Mouse (Mus musculus): ENCODE results near the gene Cyp4f13. TPM values are rescaled to one million over a fixed set of nuclear protein-coding genes. Genes with fewer than 3 reads are reported as not detected.

Gene Cyp4f13
- polyA plus RNA-seq, 1 experiment from 2014 or later = 13.3 TPM

DNA sequence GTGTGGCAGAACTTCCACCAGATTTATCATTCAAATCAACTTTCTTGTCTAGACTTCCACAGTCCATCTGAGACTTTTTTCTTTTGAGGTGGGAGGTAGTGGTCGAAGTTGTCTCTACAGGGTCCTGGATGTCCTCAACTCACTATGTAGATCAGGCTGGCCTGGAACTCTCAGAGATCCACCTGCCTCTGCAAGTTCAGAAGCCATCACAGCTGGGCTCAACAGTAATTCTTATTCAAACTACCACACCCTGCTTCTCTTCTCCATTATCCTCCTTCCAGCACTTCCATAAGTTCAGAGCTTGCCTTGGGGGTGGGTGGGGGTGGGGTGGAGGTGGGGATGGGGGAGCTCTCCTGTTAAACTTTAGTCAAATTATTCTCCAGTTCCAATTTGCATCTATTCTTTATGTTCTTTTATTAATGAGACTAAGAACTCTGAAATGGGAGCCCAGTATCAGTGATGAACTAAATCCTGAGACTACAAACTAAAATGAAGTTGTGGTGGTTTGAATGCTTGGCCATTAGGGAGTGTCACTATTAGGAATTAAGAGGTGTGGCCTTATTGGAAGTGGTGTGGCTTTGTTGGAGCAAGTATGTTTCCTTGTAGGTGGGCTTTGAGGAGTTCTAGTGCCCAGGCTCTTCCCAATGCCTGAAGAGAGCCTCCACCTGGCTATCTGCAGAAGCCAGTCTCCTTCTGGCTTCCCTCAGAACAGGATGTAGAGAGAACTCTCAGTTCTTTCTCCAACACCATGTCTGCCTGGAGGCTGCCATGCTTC lies 45.3 kb downstream of the Cyp4f13 start:
- Histone ChIP-seq H3K27me3 (peaks cover 4% of the 10 kb centered on the region; the same call in 1 of the 2 replicates), H3K36me3 (no peaks in the 10 kb centered on the region), H3K4me2 (no peak overlapping the region), H3K4me1 (no peaks in the 10 kb centered on the region), H3K9me3 (replicated peaks) (no peaks in the 10 kb centered on the region), H3K9ac (no peak overlapping the region), H3K27ac (no peak overlapping the region), H3K4me3 (replicated peaks) (no peak overlapping the region)
- 86% methylated on average over 1 of the region's 1 CpGs for WGBS
- no peak for ATAC-seq (replicated peaks; ENCODE audit: low FRiP score)

DNA sequence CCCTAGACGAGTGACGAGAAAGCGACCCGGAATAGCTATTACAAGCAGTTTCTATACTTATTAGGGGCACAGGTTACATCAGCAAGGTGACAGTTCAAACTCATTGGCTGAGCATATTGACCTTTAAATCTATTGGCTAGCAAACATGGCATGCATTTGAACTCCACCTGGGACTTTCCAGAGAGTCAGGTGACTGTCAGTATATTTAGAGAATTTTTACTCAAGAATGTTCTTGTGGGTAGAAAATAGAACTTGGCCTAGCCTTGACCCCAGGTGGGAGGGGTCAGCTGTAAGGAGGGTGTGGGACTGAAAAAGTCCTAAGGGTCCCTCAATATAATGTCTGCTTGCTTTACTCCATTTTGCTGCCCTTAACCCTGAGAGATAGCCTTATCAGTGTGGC lies 51.8 kb downstream of the Cyp4f13 start:
- Histone ChIP-seq H3K4me3 (replicated peaks) (no peak overlapping the region), H3K9me3 (replicated peaks) (no peaks in the 10 kb centered on the region), H3K4me1 (peaks cover 10% of the 10 kb centered on the region), H3K9ac (no peak overlapping the region), H3K27ac (no peak overlapping the region), H3K36me3 (no peaks in the 10 kb centered on the region), H3K27me3 (no peaks in the 10 kb centered on the region), H3K4me2 (no peak overlapping the region)
- no peak for ATAC-seq (replicated peaks; ENCODE audit: low FRiP score)
- WGBS = 80% methylated on average over 4 of the region's 4 CpGs

GRCm38 (mm10) chr17:32893901-32894300 lies 53.3 kb downstream of the Cyp4f13 start:
- H3K27me3 ChIP-seq = no peaks in the 10 kb centered on the region
- no peak for ATAC-seq (replicated peaks; ENCODE audit: low FRiP score)
- WGBS = 84% methylated on average over 3 of the region's 3 CpGs

GRCm38 (mm10) chr17:32891239-32892180 lies 55.7 kb downstream of the Cyp4f13 start, which contains the start of gene Zfp870:
Zfp870 (minus strand) TSS chr17:32891642.
- H3K4me1 ChIP-seq = peaks cover 19% of the 10 kb centered on the region
- peak within 1 kb of the TSS; percentile 76 for H3K4me2 ChIP-seq
- ATAC-seq (replicated peaks; ENCODE audit: low FRiP score) = peak; percentile 98
- H3K9ac ChIP-seq = peak within 1 kb of the TSS; percentile 72
- peaks cover 13% of the 10 kb centered on the region for H3K36me3 ChIP-seq
- peak within 1 kb of the TSS; percentile 78 for H3K4me3 ChIP-seq (replicated peaks)
- H3K27ac ChIP-seq = peak within 1 kb of the TSS; percentile 89
- WGBS = 12% methylated on average over 33 of the region's 33 CpGs
- no peaks in the 10 kb centered on the region for H3K9me3 ChIP-seq (replicated peaks)
- H3K27me3 ChIP-seq = no peaks in the 10 kb centered on the region

More at GRCm38 (mm10) chr17:32893901-32894300, 53.3 kb downstream of the Cyp4f13 start:
- no peak overlapping the region for H3K27ac ChIP-seq
- H3K4me3 ChIP-seq (replicated peaks) = no peak overlapping the region
- H3K9ac ChIP-seq = no peak overlapping the region
- H3K36me3 ChIP-seq = no peaks in the 10 kb centered on the region
- no peaks in the 10 kb centered on the region for H3K9me3 ChIP-seq (replicated peaks)
- no peak overlapping the region for H3K4me2 ChIP-seq
- peaks cover 19% of the 10 kb centered on the region for H3K4me1 ChIP-seq

DNA sequence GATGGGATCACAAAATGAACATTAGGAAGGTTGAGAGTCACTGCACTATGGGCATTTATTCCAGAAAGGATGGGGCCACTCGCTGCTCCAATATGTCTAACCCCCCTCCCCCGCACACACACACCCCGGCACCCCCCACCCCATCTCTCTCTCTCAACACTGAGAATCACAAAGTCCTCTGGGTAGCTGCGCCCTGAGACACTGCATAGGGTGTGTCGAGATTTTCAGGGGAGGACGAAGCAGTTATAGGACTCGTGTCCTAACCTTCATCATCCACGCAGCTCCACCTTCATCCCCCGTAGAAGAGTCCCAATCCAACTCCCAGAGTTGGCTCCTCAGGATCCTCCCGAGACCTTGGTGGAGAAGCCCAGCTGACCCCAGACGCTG lies 56.4 kb downstream of the Cyp4f13 start:
- 1% methylated on average over 11 of the region's 11 CpGs for WGBS
- Histone ChIP-seq H3K27me3 (no peaks in the 10 kb centered on the region), H3K4me3 (replicated peaks) (peak overlapping the region; percentile 78), H3K36me3 (peaks cover 13% of the 10 kb centered on the region), H3K27ac (peak overlapping the region; percentile 89), H3K9me3 (replicated peaks) (no peaks in the 10 kb centered on the region), H3K4me2 (peak overlapping the region; percentile 76), H3K9ac (peak overlapping the region; percentile 72), H3K4me1 (peaks cover 19% of the 10 kb centered on the region)
- ATAC-seq (replicated peaks; ENCODE audit: low FRiP score) = peak; percentile 50

DNA sequence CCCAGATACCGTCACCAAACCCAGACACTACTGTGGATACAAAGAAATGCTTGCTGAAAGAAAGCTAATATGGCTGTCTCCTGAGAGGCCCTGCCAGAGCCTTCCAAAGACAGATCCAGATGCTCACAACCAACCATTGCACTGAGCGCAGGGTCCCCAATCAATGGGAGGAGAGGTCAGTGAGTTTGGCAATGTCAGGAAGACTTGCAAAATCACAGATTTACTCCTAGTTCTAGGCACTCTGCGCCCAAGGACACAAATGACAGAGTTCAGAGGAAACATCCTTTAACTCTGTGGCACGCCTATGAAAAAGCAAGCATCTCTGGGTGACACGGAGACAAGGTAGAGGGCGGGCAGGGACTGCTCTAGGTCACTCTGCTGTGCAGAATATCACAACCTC lies 57.6 kb downstream of the Cyp4f13 start:
- 95% methylated on average over 6 of the region's 6 CpGs for WGBS
- no peak for ATAC-seq (replicated peaks; ENCODE audit: low FRiP score)

DNA sequence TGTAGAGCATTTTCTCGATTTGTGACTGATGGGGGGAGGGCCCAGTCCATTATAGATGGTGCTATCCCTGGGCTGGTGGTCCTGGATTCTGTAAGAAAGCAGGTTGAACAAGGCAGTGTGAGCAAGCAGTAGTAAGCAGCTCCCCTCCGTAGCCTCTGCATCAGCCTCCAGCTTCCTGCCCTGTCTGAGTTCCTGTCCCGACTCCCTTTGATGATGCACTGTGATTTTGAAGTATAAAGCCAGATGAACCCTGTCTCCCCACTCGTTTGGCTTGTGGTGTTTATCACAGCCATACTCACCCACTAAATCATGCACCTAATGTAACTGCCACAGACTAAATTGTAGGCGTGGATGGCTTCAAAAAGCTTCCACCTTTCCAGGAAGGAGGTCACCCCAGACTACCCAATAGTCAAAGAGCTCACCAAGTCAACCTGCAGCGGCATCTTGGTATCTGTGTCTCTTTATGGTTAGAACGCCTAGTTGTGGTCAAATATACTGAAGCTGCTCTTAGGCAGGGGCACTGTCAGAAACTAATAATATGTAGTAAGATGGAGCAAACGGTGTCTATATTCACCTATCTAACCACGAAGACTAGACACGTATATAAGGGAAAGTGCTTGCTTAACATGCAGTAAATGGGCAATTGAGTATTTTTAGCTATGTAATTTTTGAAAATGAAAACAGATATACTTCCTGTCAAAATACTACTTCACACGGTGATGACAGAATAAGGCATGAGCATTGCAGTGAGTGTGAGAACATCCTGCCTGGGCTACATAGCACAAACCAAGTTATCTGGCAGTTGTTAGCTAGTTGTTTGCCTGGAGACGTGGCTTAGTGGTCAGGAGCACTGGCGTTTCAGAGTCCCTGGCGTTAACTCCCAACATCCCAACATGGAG lies 66.6 kb downstream of the Cyp4f13 start:
- H3K9me3 ChIP-seq (replicated peaks) = no peaks in the 10 kb centered on the region

More for the DNA sequence above, 57.6 kb downstream of the Cyp4f13 start:
- Histone ChIP-seq H3K27ac (no peak overlapping the region), H3K4me3 (replicated peaks) (no peak overlapping the region), H3K36me3 (peaks cover 25% of the 10 kb centered on the region), H3K27me3 (no peaks in the 10 kb centered on the region), H3K4me2 (no peak overlapping the region), H3K4me1 (peaks cover 19% of the 10 kb centered on the region), H3K9me3 (replicated peaks) (no peaks in the 10 kb centered on the region), H3K9ac (no peak overlapping the region)

GRCm38 (mm10) chr17:32878773-32879172 lies 68.4 kb downstream of the Cyp4f13 start:
- H3K9me3 ChIP-seq (replicated peaks) = no peaks in the 10 kb centered on the region
- H3K4me2 ChIP-seq = no peak overlapping the region
- H3K27ac ChIP-seq = no peak overlapping the region
- no peak overlapping the region for H3K9ac ChIP-seq
- 95% methylated on average over 11 of the region's 11 CpGs for WGBS
- no peaks in the 10 kb centered on the region for H3K27me3 ChIP-seq
- H3K36me3 ChIP-seq = peaks cover 42% of the 10 kb centered on the region
- no peak overlapping the region for H3K4me3 ChIP-seq (replicated peaks)
- ATAC-seq (replicated peaks; ENCODE audit: low FRiP score) = no peak
- H3K4me1 ChIP-seq = peaks cover 11% of the 10 kb centered on the region; the same call in 1 of the 2 replicates

More for the DNA sequence above, 66.6 kb downstream of the Cyp4f13 start:
- WGBS = 90% methylated on average over 14 of the region's 14 CpGs
- H3K27ac ChIP-seq = no peak overlapping the region
- peaks cover 11% of the 10 kb centered on the region; the same call in 1 of the 2 replicates for H3K4me1 ChIP-seq
- no peak overlapping the region for H3K9ac ChIP-seq
- no peak for ATAC-seq (replicated peaks; ENCODE audit: low FRiP score)
- no peak overlapping the region for H3K4me2 ChIP-seq
- no peaks in the 10 kb centered on the region for H3K27me3 ChIP-seq
- H3K4me3 ChIP-seq (replicated peaks) = no peak overlapping the region
- H3K36me3 ChIP-seq = peaks cover 58% of the 10 kb centered on the region

DNA sequence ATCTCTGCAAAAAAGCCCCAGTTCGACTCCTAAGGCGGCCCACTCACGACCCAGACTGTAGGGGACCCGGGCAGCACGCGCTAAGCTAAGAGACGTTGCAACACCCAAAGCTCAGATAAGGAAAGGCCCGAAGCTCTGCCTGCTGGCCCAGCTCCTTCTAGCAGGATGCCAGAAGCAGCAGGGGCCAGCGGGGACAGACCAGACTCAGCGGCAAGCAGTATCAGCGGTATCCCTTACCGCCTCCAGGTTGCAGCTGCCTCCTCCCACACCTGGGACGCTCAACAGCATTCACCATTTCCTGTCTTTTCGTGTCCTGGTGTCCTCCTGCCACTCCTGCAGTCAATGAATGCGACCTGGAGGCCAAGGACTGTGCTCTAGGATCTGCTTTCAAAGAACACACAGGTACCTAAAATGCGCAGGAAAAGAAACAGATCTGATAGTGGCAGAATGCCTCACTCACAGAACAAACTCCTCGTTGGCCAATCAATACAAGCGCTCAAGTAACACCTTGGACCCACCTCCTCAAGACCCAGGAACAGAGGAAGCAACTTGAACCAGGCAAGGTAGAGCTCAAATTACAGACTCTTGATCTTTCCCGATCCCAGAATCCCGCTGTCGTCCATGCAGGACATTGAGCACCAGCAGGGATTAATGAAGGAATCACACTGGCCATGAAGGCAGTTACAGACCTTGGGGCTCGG lies 69.6 kb downstream of the Cyp4f13 start:
- H3K9me3 ChIP-seq (replicated peaks) = no peaks in the 10 kb centered on the region
- H3K36me3 ChIP-seq = peaks cover 30% of the 10 kb centered on the region
- H3K27me3 ChIP-seq = no peaks in the 10 kb centered on the region
- H3K4me2 ChIP-seq = peak overlapping the region; percentile 55
- 6% methylated on average over 22 of the region's 22 CpGs for WGBS
- H3K27ac ChIP-seq = peak overlapping the region; percentile 34; the same call in 1 of the 2 replicates
- 0 out of 2 replicates have a peak overlapping the region, but pooled peaks have one; percentile 23 for H3K9ac ChIP-seq
- H3K4me1 ChIP-seq = peaks cover 11% of the 10 kb centered on the region; the same call in 1 of the 2 replicates
- H3K4me3 ChIP-seq (replicated peaks) = peak overlapping the region; percentile 25
- no peak; the same call in 1 of the 2 replicates for ATAC-seq (replicated peaks; ENCODE audit: low FRiP score)

All from kidney, embryonic 15.5 days (tissue).